Mouse (Mus musculus) forebrain, embryonic 11.5 days (tissue): ENCODE measurements at regions not wholly inside any gene's neighbourhood (a gene's known extent, or its start where the extent isn't known, plus 50 kb on each side); places are given as distances from the start of the nearest gene placed in this dataset.

Experiments used
- ATAC-seq: fragments of 200-750 bp; cut with Nextera tagmentation; replicated peaks from 2 replicates; pipeline ENCODE4 v1.8.0; 2017; ENCODE audit warnings: moderate TSS enrichment; ENCODE audit not compliant: low FRiP score
- DNase-seq: peaks from one replicate; pipeline ENCODE4 v3.0.0-alpha.2; 2017; ENCODE audit warnings: low spot score
- H3K27ac ChIP-seq: fragments of 300-500 bp; sonication (generic); 2 replicates; pipeline ENCODE4 v1.5.1; 2014; ENCODE audit warnings: low read depth, low read length
- H3K27me3 ChIP-seq: fragments of 300-500 bp; sonication (generic); 2 replicates; pipeline ENCODE4 v1.6.1; 2014; ENCODE audit warnings: mild to moderate bottlenecking, low read length, mixed read lengths; ENCODE audit not compliant: control insufficient read depth, insufficient read depth
- H3K36me3 ChIP-seq: fragments of 300-500 bp; sonication (generic); 2 replicates; pipeline ENCODE4 v1.6.1; 2014; ENCODE audit warnings: mild to moderate bottlenecking, low read length, moderate library complexity, mixed read lengths; ENCODE audit not compliant: control insufficient read depth, insufficient read depth
- H3K4me1 ChIP-seq: fragments of 300-500 bp; sonication (generic); replicated peaks from 2 replicates; pipeline ENCODE4 v1.6.1; 2014; ENCODE audit warnings: low read length, mixed read lengths; ENCODE audit not compliant: control insufficient read depth, insufficient read depth
- H3K4me2 ChIP-seq: fragments of 300-500 bp; sonication (generic); 2 replicates; pipeline ENCODE4 v1.6.1; 2014; ENCODE audit warnings: low read depth, mild to moderate bottlenecking, low read length, moderate library complexity, mixed read lengths; ENCODE audit not compliant: severe bottlenecking
- H3K4me3 ChIP-seq: fragments of 300-500 bp; sonication (generic); 2 replicates; pipeline ENCODE4 v1.5.1; 2014; ENCODE audit warnings: low read depth, low read length
- H3K9ac ChIP-seq: fragments of 300-500 bp; sonication (generic); 2 replicates; pipeline ENCODE4 v1.6.1; 2014; ENCODE audit warnings: low read length
- H3K9me3 ChIP-seq: fragments of 300-500 bp; sonication (generic); 2 replicates; pipeline ENCODE4 v1.6.1; 2016; ENCODE audit warnings: low read length, mixed read lengths; ENCODE audit not compliant: control insufficient read depth
- WGBS: fragments of 180-500 bp; shearing (Covaris S2); extraction: QIAGEN DNeasy Blood & Tissue Kit; methylation state at CpG from one replicate; pipeline ENCODE4 v1.1.7; 2014; 5-methylcytosine and 5-hydroxymethylcytosine counted together

GRCm38 (mm10) chr8:44273300-44273699 lies 563.5 kb upstream of the Adam34 start:
- ATAC-seq (no peak), DNase-seq (no peak)
- H3K9me3 ChIP-seq = no peaks in the 10 kb centered on the region
- WGBS = 75% methylated on average over 4 of the region's 4 CpGs
- no peaks in the 10 kb centered on the region for H3K36me3 ChIP-seq
- H3K4me1 ChIP-seq = no peaks in the 10 kb centered on the region
- H3K9ac ChIP-seq = no peak overlapping the region
- H3K4me3 ChIP-seq = no peak overlapping the region
- H3K4me2 ChIP-seq = no peak overlapping the region
- no peaks in the 10 kb centered on the region for H3K27me3 ChIP-seq
- H3K27ac ChIP-seq = no peak overlapping the region

GRCm38 (mm10) chr8:44318216-44318615 lies 608.4 kb upstream of the Adam34 start:
- Histone ChIP-seq H3K4me1 (no peaks in the 10 kb centered on the region), H3K27ac (no peak overlapping the region), H3K36me3 (no peaks in the 10 kb centered on the region), H3K4me2 (no peak overlapping the region), H3K27me3 (no peaks in the 10 kb centered on the region), H3K9me3 (no peaks in the 10 kb centered on the region), H3K9ac (no peak overlapping the region), H3K4me3 (no peak overlapping the region)
- no peak for DNase-seq
- no peak for ATAC-seq

- Histone ChIP-seq H3K9me3 (no peaks in the 10 kb centered on the region), H3K27me3 (no peaks in the 10 kb centered on the region), H3K4me3 (no peak overlapping the region), H3K9ac (no peak overlapping the region), H3K4me1 (no peaks in the 10 kb centered on the region), H3K27ac (no peak overlapping the region), H3K4me2 (no peak overlapping the region), H3K36me3 (no peaks in the 10 kb centered on the region)
- ATAC-seq (peak; percentile 51), DNase-seq (no peak)
- WGBS = 67% methylated on average over 6 of the region's 6 CpGs
Measured at GRCm38 (mm10) chr8:44334323-44334993, 600.8 kb upstream of the Fat1 start.

DNA sequence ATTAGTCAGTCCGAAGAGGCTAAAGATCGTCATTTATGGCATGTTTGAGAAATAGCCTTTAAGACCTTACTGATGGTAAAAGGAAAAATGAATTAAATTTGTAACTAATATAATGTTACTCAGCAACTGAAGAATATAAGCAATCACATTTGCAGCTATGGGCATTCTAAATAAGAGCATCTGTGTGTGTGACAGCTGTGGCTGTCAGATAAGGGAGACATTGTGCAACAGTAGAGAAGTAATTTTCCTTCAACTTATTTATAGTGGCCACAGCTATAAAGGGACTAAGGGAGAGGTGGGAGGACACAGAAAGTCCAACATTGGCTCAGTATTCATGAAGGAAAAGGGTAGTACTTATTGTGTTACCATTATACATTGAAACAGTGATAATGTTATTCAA lies 591.8 kb upstream of the Fat1 start:
- Histone ChIP-seq H3K27ac (no peak overlapping the region), H3K4me3 (no peak overlapping the region), H3K9me3 (no peaks in the 10 kb centered on the region), H3K4me2 (no peak overlapping the region), H3K36me3 (no peaks in the 10 kb centered on the region), H3K27me3 (no peaks in the 10 kb centered on the region), H3K4me1 (no peaks in the 10 kb centered on the region), H3K9ac (no peak overlapping the region)
- ATAC-seq (no peak), DNase-seq (no peak)
- 92% methylated on average over 2 of the region's 2 CpGs for WGBS

DNA sequence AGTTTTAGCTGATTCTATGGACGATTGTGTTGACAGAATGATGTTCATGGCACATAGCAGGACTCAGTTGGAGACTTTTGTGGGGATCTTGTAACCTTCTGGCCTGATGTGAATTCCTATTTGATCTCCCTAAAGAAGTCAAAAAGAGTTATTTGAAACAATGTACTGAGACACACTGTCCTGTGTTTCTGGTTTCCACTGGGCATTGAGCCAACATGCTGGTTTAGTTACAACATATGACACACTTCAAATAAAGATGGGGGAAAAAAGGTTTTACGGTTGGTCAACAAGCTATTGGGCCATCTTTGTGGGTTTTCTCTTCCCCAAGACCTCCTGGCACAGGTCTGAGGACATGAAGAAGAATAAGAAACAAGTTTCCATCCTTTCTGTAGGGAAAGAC lies 591.3 kb upstream of the Fat1 start:
- DNase-seq (no peak), ATAC-seq (no peak)
- Histone ChIP-seq H3K9ac (no peak overlapping the region), H3K4me1 (no peaks in the 10 kb centered on the region), H3K36me3 (no peaks in the 10 kb centered on the region), H3K9me3 (no peaks in the 10 kb centered on the region), H3K4me3 (no peak overlapping the region), H3K4me2 (no peak overlapping the region), H3K27ac (no peak overlapping the region), H3K27me3 (no peaks in the 10 kb centered on the region)
- WGBS = 71% methylated on average over 2 of the region's 2 CpGs

DNA sequence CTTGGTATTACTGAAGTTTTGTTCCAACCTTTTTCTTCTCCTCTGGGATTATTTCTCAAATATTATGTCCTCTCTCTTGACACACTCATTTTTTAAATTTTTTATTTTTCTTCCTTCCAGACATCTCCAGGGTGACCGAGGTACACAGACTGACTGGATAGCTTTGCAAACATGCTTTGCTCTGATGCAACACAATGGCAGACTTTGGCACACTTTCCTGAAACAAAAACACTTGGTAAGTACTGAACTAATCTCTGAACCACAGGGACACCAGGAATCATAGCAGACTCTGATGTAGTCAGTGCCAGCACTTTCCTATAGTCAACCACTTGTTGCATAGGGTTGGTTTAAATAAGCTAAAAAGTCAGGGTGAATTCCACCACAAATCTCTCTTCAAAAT lies 587.8 kb upstream of the Fat1 start:
- no peak for ATAC-seq
- WGBS = 95% methylated on average over 1 of the region's 1 CpGs
- H3K27me3 ChIP-seq = no peaks in the 10 kb centered on the region

GRCm38 (mm10) chr8:44373987-44374386 lies 561.3 kb upstream of the Fat1 start:
- no peaks in the 10 kb centered on the region for H3K36me3 ChIP-seq
- WGBS = 36% methylated on average over 6 of the region's 6 CpGs
- H3K4me3 ChIP-seq = no peak overlapping the region
- DNase-seq (no peak), ATAC-seq (0 out of 2 replicates have a peak, but pooled peaks have one; percentile 44)
- H3K27me3 ChIP-seq = no peaks in the 10 kb centered on the region
- H3K27ac ChIP-seq = no peak overlapping the region
- H3K4me2 ChIP-seq = no peak overlapping the region
- no peak overlapping the region for H3K9ac ChIP-seq
- H3K9me3 ChIP-seq = no peaks in the 10 kb centered on the region
- no peaks in the 10 kb centered on the region for H3K4me1 ChIP-seq

More for the DNA sequence above, 587.8 kb upstream of the Fat1 start:
- H3K36me3 ChIP-seq = no peaks in the 10 kb centered on the region
- H3K4me2 ChIP-seq = no peak overlapping the region
- DNase-seq = no peak
- H3K9me3 ChIP-seq = no peaks in the 10 kb centered on the region
- no peak overlapping the region for H3K27ac ChIP-seq
- no peak overlapping the region for H3K9ac ChIP-seq
- no peaks in the 10 kb centered on the region for H3K4me1 ChIP-seq
- no peak overlapping the region for H3K4me3 ChIP-seq

GRCm38 (mm10) chr8:44377731-44378130 lies 557.5 kb upstream of the Fat1 start:
- WGBS = 83% methylated on average over 3 of the region's 3 CpGs
- H3K9ac ChIP-seq = no peak overlapping the region
- ATAC-seq (no peak), DNase-seq (no peak)
- no peaks in the 10 kb centered on the region for H3K36me3 ChIP-seq
- H3K4me3 ChIP-seq = no peak overlapping the region
- H3K27ac ChIP-seq = no peak overlapping the region
- H3K4me1 ChIP-seq = no peaks in the 10 kb centered on the region
- H3K27me3 ChIP-seq = no peaks in the 10 kb centered on the region
- no peak overlapping the region for H3K4me2 ChIP-seq
- no peaks in the 10 kb centered on the region for H3K9me3 ChIP-seq

- no peak overlapping the region for H3K9ac ChIP-seq
- no peak for DNase-seq
- H3K27me3 ChIP-seq = no peaks in the 10 kb centered on the region
- H3K4me1 ChIP-seq = no peaks in the 10 kb centered on the region
- no peaks in the 10 kb centered on the region for H3K36me3 ChIP-seq
- H3K4me3 ChIP-seq = no peak overlapping the region
- no peak for ATAC-seq
- H3K27ac ChIP-seq = no peak overlapping the region
- H3K4me2 ChIP-seq = no peak overlapping the region
- H3K9me3 ChIP-seq = no peaks in the 10 kb centered on the region
- WGBS = 89% methylated on average over 6 of the region's 6 CpGs
Measured at GRCm38 (mm10) chr8:44408462-44408861, 526.8 kb upstream of the Fat1 start.
